Comparison of ENCODE assay signal across 8 mouse cellular contexts in the genomic region with DNA sequence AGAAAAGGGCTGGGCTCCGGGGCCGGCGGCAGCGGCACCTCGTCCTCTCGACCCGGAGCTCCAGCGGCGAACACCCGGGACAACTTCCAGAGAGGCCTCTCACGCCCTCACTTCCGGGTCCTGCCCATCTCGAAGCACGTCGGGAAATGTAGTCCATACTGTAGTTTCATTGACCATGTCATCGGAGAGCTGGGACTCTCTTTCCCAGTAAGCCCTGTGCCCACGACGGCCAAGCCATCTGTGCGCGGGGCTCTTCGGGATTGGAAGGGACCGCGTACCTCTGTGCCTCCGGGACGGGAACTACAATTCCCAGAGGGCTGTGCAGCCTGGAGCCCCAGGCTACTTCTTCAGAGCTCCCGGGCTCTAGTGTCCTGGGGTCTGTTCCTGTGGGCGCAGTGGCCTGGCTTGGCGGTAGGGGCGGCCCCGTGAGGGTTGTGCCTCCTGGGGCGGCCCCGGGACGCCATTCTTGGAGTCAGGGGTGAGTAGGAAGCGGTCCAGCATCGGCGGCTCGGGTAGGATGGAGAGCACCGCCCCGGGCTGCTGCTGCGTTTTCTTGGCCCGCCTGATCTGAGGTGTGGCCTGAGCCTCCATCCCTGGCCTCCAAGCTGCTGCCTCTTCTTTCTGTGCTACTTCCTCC. TPM values are rescaled to one million over a fixed set of nuclear protein-coding genes. Genes with fewer than 3 reads are reported as not detected.
DNase-seq lines count a peak whose midpoint lies in the region; ATAC-seq lines count a peak whose summit lies in the region.

Gene Erp44, minus strand, starts transcription at position 61 of the 637 bp plus-strand sequence.
Gene Invs, plus strand, starts transcription at position 263 of the 637 bp plus-strand sequence.

- no peaks in the 10 kb centered on the region; the same call in 1 of the 2 replicates for H3K36me3 ChIP-seq in hindbrain, embryonic 14.5 days (replicated peaks; ENCODE audit: control insufficient read depth, insufficient read depth)

- peak within 1 kb of the TSS; percentile 70 for H3K4me3 ChIP-seq in hindbrain, embryonic 14.5 days (replicated peaks; ENCODE audit: low read length)

- H3K9me3 ChIP-seq in hindbrain, embryonic 14.5 days (ENCODE audit: control insufficient read depth, low read length), result no peaks in the 10 kb centered on the region

- peak; percentile 100 for ATAC-seq in hindbrain, embryonic 14.5 days (ENCODE audit: low FRiP score)

- WGBS in hindbrain, embryonic 14.5 days, result under 1% methylated on average over 41 of the region's 41 CpGs

- H3K27ac ChIP-seq in hindbrain, embryonic 14.5 days, result peak within 1 kb of the TSS; percentile 84

- no peaks in the 10 kb centered on the region for H3K27me3 ChIP-seq in hindbrain, embryonic 14.5 days (ENCODE audit: control insufficient read depth, insufficient read depth, low read length)

- H3K9ac ChIP-seq in hindbrain, embryonic 14.5 days, result peak within 1 kb of the TSS; percentile 93

- peaks cover 10% of the 10 kb centered on the region; the same call in 1 of the 2 replicates for H3K4me1 ChIP-seq in hindbrain, embryonic 14.5 days (replicated peaks; ENCODE audit: control insufficient read depth, insufficient read depth, low read length)

- peak; percentile 99 for DNase-seq in R1 (ENCODE audit: low read depth, low spot score)
- DNase-seq in cerebellum, postnatal 25 days, result peak; percentile 94 to 95
- DNase-seq in frontal cortex, postnatal 25 days (ENCODE audit: low spot score in 2 of 2), result peak; percentile 86 to 89
- DNase-seq in hindbrain, embryonic 14.5 days (ENCODE audit: low spot score), result peak; percentile 96
- DNase-seq in layer of hippocampus, postnatal 36 days, result peak; percentile 94 to 96
- DNase-seq in lung, postnatal 36 days, result peak; percentile 99
- peak; percentile 99 for DNase-seq in retina, postnatal 1 day
- peak; percentile 89 to 94 for DNase-seq in urinary bladder, adult 18-20 months (ENCODE audit: low spot score in 2 of 2)

- H3K4me2 ChIP-seq in hindbrain, embryonic 14.5 days (replicated peaks), result peak within 1 kb of the TSS; percentile 83

RNA-seq across cellular contexts. Expression of gene Erp44, which starts in this region (rescaled TPM):
- polyA plus RNA-seq in hindbrain, embryonic 14.5 days (2014; fragmentation: Nextera tagmentation; extraction: Ambion mirVana), result 55.4 and 65.2 TPM in 2 replicates
- total RNA-seq in layer of hippocampus, postnatal 36 days (2021), result 10 to 100 TPM; 35.5 to 37.2 TPM

RNA-seq across cellular contexts. Expression of gene Invs, which starts in this region (rescaled TPM):
- polyA plus RNA-seq in hindbrain, embryonic 14.5 days (2014; fragmentation: Nextera tagmentation; extraction: Ambion mirVana), result 3.9 and 5.7 TPM in 2 replicates
- 10 to 100 TPM; 13.3 to 15.5 TPM for total RNA-seq in layer of hippocampus, postnatal 36 days (2021)

Comparison
In these comparisons a context has a peak if more than half of its experiments do, and no peak if none do; other contexts are left out.
1. Peak in every context shown above with its lines: DNase-seq, ATAC-seq, H3K4me3 ChIP-seq and H3K27ac ChIP-seq.